Mouse (Mus musculus): ENCODE results near the gene Gm3696. TPM values are rescaled to one million over a fixed set of nuclear protein-coding genes. Genes with fewer than 3 reads are reported as not detected.
"Not testable (repeated sequence)": the region's sequence is repeated elsewhere in the genome, so short reads cannot be mapped to it uniquely, and the experiment has no call there.

The Gm3696 gene
- polyA plus RNA-seq (2016; fragmentation: Nextera tagmentation; extraction: Ambion mirVana), result 0.07 TPM in 1 of 2 replicates, not detected in the other

DNA sequence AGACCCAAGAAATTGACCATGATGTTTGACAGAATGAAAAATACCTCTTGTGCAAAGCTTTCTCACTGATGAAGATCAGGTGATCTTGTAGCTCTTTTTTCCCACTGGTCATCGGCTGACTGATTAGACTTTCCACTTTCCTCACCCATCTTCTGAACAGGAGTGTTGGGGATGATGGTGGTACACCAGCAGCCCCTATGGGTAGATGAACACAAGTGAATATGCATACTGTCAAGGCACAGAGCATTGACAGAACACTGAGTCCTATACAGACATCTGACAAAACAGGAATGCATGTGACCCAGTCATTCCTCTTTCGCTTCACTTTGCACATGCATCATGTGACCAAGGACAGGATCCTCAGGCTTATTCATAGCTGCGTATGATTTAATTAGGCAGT lies at the start of gene Gm3696:
Gene Gm3696 (minus strand): TSS at position 101 of the 400 bp plus-strand sequence.
- H3K27ac ChIP-seq; H3K9me3 ChIP-seq (replicated peaks); H3K4me2 ChIP-seq; H3K4me3 ChIP-seq; H3K36me3 ChIP-seq; H3K9ac ChIP-seq; H3K27me3 ChIP-seq (replicated peaks); ATAC-seq; H3K4me1 ChIP-seq: not testable (repeated sequence)
- WGBS (ENCODE audit: insufficient replicate concordance), result 67% methylated on average over 1 of the region's 3 CpGs

DNA sequence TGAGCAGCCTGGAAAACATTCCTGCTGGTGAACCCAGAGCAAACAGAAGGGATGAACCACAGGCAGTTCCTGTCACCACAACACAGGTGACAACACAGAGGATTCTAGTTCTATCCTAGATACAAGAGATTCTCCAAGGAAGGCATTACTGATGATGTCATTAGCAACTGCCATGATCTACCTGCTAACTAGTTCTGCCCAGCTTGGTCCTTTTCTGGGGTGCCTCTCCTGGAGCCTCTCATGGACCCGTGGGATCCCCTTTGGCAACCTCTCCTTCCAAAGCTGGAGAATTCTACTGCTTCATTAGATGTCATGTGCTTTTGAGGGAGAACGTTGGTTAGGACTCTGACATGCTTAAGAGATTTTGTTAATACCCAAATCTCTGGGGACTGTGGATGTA lies 24.9 kb upstream of the Gm3696 start, which contains the start of gene Gm6676:
Gene Gm6676 (minus strand): TSS at position 101 of the 400 bp plus-strand sequence.
- whole genome bisulfite sequencing (ENCODE audit: insufficient replicate concordance), result no CpG with 5 or more reads among the region's 2 CpGs
- H3K4me1 ChIP-seq; H3K4me3 ChIP-seq; H3K9me3 ChIP-seq (replicated peaks); ATAC-seq; H3K27me3 ChIP-seq (replicated peaks); H3K9ac ChIP-seq; H3K27ac ChIP-seq; H3K4me2 ChIP-seq; H3K36me3 ChIP-seq: not testable (repeated sequence)

DNA sequence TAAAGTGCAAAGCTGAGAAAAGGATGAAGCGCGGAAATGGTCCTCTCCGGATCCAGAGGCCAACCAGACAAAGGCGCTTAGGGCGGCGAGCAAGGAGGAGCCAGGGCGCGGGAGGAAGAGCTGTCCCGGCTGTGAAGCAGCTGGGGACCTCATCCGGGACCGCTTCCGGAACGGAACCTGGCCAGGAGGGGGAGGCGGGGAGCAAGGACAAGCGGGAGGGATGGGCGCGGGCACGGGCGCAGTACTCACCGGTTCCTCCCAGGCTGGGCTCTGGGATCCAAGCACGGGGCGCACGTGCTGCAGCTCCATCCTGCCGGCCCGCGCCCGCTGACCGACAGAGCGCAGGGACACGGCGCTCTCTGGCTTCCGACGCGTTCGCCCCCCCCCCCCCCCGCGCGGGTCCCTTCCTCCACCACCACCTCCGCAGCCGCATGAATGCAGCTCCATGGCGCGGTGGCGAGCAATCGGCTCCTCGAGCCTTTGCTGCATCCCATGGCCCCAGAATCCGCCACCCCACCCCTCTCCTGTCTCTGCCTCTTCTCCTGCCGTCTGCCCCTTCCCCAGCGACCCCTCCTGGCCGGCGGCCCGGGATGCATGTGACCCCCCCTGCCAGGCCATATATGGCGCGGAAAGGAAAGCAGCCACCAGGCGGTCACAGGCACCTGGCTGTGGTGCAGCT lies 4.8 kb upstream of the Gm3696 start:
- Histone ChIP-seq H3K4me2 (peak overlapping the region; percentile 59), H3K4me3 (peak overlapping the region; percentile 40)
- not testable (repeated sequence) for H3K27me3 ChIP-seq (replicated peaks); H3K36me3 ChIP-seq; H3K9me3 ChIP-seq (replicated peaks); H3K9ac ChIP-seq; H3K27ac ChIP-seq; ATAC-seq; H3K4me1 ChIP-seq
- WGBS (ENCODE audit: insufficient replicate concordance), result 0% methylated on average over 9 of the region's 54 CpGs

DNA sequence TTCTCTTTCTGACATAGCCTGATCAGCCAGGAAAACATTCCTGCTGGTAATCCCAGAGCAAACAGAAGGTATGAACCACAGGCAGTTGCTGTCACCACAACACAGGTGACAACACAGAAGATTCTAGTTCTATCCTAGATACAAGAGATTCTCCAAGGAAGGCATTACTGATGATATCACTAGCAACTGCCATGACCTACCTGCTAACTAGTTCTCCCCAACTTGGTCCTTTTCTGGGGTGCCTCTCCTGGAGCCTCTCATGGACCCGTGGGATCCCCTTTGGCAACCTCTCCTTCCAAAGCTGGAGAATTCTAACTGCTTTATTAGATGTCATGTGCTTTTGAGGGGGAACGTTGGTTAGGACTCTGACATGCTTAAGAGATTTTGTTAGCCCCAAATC lies 55.6 kb downstream of the Gm3696 start, which contains the start of gene Gm3685:
Gene Gm3685 (minus strand): TSS at position 101 of the 400 bp plus-strand sequence.
- H3K4me3 ChIP-seq; H3K4me2 ChIP-seq; H3K4me1 ChIP-seq; H3K27me3 ChIP-seq (replicated peaks); H3K9ac ChIP-seq; H3K9me3 ChIP-seq (replicated peaks); ATAC-seq; H3K36me3 ChIP-seq; H3K27ac ChIP-seq: not testable (repeated sequence)
- no CpG with 5 or more reads among the region's 2 CpGs for WGBS (ENCODE audit: insufficient replicate concordance)

Other genes starting within 250 kb of the Gm3696 start
- gene Gm3667, start 210.7 kb downstream of the Gm3696 start, polyA plus RNA-seq (2016; fragmentation: Nextera tagmentation; extraction: Ambion mirVana), result 0.07 and 0.10 TPM in 2 replicates
- gene Gm6356, start 126.8 kb downstream of the Gm3696 start, polyA plus RNA-seq (2016; fragmentation: Nextera tagmentation; extraction: Ambion mirVana), result not detected in 2 replicates
- gene Gm10406, start 73.2 kb downstream of the Gm3696 start, polyA plus RNA-seq (2016; fragmentation: Nextera tagmentation; extraction: Ambion mirVana), result not detected in 2 replicates
- gene Gm3685, start 55.7 kb downstream of the Gm3696 start, polyA plus RNA-seq (2016; fragmentation: Nextera tagmentation; extraction: Ambion mirVana), result not detected in 2 replicates
- not detected in 2 replicates for gene Gm6676, start 24.8 kb upstream of the Gm3696 start, polyA plus RNA-seq (2016; fragmentation: Nextera tagmentation; extraction: Ambion mirVana)
- 0.36 and 0.43 TPM in 2 replicates for gene Gm3512, start 73.9 kb upstream of the Gm3696 start, polyA plus RNA-seq (2016; fragmentation: Nextera tagmentation; extraction: Ambion mirVana)
- not detected in 2 replicates for gene Gm16434, start 93.9 kb upstream of the Gm3696 start, polyA plus RNA-seq (2016; fragmentation: Nextera tagmentation; extraction: Ambion mirVana)
- gene Gm3727, start 164.1 kb upstream of the Gm3696 start, polyA plus RNA-seq (2016; fragmentation: Nextera tagmentation; extraction: Ambion mirVana), result not detected in 2 replicates
- gene Gm3739, start 214.4 kb upstream of the Gm3696 start, polyA plus RNA-seq (2016; fragmentation: Nextera tagmentation; extraction: Ambion mirVana), result 0.12 TPM in 1 of 2 replicates, not detected in the other
- not detected in 2 replicates for gene Gm5797, start 231.8 kb upstream of the Gm3696 start, polyA plus RNA-seq (2016; fragmentation: Nextera tagmentation; extraction: Ambion mirVana)

All from liver, embryonic 12.5 days (tissue).